Mouse (Mus musculus): ENCODE results near the gene Pagr1b. TPM values are rescaled to one million over a fixed set of nuclear protein-coding genes. Genes with fewer than 3 reads are reported as not detected.

The Pagr1b gene
- total RNA-seq, 2 experiments from 2014 or later: not detected

DNA sequence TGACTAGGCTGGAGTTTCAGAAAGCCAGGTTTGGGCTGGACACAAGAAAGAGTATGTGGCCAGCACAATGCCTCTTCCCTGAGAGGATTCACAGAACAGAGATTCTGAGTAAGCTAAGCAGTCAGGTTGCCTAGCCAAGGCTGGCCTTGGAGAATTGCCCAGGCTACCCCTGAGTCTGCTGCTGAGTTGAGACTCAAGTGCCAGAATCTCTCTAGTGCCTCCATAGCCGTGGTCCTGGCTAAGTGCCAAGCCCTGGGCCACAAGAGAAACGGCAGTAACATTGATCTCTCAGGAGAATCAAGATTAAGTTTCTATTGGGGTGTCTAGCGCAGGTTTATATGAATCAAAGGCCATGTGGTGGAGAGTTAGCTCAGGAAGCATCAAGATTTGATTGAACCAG, 50.7 kb downstream of the Pagr1b start:
- intact Hi-C loops (cut with DNase I): no loop called here
- DNase-seq: no peak

DNA sequence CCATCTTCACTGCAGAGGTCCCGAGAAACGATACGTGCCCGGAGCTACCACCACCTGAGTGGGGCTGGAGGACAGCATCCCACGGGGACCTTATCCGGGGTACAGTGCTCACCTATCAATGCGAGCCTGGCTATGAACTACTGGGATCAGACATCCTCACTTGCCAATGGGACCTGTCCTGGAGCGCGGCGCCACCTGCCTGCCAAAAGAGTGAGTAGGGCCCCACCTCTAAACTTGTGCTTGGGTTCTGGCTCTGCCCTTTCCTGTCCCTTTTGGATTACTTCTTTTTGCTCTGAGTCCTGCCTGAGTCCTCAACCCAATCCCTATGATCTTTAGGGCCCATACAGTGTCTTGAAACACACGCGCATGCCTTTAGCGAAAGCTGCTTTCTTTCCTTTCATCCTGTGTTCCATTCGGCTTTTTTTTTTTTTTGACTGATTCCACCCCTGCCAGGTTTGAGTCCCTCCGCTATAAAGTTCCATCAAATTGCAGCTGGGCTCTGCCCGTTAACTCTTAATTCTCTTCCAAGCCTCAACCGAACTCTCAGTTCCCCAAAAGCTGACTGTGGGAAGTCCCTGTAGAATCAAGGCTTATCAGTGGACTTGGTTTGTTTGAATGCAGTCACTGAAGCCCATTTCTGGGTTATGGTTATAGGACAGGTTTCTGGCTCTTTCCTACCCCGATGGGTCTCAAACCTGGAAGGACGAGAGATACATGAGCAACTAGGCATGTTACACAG, 52.6 kb downstream of the Pagr1b start:
- intact Hi-C loops (cut with DNase I): loop anchor here (5.0 kb wide), 1 partner anchor 141 kb away; no protein-coding TSS in a partner anchor
- DNase-seq: no peak

DNA sequence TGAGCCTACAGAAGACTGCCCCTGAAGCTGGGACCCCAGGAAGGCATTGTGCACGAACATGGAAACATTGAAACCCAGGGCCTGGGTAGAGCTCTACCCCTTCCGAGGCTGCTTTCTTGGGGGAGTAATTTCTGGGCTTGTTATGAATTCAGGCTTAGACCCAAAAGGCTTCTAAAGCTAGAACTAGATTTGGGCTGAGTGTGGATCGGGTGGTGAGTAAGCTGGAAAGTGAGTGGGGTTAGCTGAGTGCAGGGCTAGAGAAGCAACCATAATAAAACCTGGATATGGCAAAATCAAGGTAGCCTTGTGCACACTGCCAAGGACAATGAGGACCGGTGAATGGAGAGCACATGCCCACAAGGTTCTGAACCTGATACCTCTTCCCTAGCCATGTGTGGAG, 54.3 kb downstream of the Pagr1b start:
- intact Hi-C loops (cut with DNase I): loop anchor here (5.0 kb wide), 1 partner anchor 140 kb away; no protein-coding TSS in a partner anchor
- no peak for DNase-seq

DNA sequence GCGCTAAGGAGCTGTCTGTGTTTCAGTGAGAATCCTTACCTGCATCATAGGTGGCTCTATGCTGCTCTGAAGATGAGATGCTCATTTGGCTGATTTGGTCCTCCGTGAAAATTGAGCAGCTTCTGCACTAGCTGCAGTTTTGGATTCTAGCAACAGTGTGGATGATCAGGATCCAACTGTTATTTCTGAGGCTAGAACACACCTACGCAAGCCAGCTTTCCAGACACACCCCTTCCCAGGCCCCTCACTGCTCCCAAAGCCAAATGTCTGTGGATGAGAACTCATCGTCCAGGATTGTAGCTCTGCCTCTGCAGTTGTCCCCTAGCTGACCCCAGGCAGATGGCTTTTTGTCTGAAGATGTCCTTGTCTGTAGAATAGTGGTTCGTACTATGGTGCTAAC, 55.2 kb downstream of the Pagr1b start:
- no peak for DNase-seq
- intact Hi-C loops (cut with DNase I): loop anchor here (5.0 kb wide), 1 partner anchor 139 kb away; no protein-coding TSS in a partner anchor

DNA sequence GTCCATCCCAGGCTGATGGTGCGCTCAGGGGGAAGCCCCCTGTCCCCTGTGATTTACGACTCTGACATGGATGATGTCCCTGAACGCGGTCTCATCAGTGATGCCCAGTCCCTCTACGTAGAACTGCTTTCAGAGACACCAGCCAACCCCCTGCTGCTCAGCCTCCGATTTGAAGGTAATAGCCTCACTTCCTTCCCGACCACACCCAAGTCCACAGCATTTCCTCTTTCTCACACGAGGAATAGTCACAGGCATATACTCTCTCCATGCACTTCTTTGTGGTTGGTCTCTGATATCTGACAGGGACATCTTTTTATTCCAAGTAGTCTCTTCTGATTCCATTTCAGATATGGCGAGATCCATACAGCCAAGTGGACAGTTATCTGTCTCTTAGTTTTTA, 56.5 kb downstream of the Pagr1b start:
- intact Hi-C loops (cut with DNase I): loop anchor here (5.0 kb wide), 1 partner anchor 137 kb away; no protein-coding TSS in a partner anchor
- no peak for DNase-seq

DNA sequence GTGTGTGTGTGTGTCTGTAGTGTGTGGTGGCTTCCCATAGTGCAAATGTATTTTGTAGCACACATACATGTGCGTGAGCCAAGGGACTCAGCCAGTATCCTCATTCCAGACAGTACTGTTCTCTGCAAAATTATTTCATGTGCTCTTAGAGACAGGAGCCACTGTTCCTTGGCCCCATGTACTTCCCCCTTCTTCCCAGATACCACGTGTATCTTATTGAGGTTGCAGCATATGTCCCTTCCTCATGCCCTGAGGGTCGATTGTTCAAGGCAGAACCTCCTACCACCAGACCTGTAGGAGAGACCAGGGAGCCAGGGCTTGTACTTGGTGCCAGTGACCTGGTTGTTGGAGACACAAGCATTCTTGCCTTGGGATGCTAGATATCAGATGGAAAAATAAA, 61.2 kb downstream of the Pagr1b start:
- intact Hi-C loops (cut with DNase I): no loop called here
- DNase-seq: no peak

DNA sequence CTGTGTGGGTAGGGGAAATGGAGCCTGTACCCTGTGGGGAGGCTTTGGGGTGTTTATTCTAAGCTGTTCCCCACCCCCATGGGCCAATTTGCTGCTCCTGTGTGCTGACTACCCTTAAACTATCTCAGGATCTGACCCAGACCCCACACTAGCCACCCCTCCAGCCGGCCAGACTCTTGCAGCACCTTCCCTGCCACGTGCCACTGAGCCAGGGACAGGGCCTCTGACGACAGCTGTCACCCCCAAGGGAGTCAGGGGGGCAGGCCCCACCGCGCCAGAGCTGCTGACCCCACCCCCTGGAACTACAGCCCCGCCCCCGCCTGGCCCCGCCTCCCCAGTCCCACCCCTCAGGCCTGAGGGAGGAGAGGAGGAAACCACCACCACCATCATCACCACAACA, 63.6 kb downstream of the Pagr1b start:
- DNase-seq: no peak
- intact Hi-C loops (cut with DNase I): no loop called here

DNA sequence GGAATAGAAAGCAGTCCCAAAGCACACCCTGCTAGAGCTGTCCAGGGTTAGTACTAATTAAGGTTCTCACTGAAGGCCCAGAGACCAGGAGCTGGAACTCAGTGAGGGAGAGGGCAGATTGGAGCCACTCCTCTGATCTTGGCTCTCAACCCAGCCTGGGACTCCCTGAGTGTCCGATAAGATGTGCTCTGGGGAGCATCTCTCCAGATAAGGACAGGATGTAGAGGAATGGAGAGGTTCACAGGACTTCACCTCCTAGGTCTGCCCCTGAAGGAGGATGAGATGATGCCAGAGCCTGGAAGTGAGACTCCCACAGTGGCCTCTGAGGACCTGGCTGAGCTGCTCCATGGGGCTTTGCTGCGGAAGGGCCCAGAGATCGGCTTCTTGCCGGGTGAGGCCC, 64.5 kb downstream of the Pagr1b start:
- DNase-seq: no peak
- intact Hi-C loops (cut with DNase I): no loop called here

Small RNAs within 50 kb of the gene (microRNA-seq; reads per million reads assigned to microRNA genes)
- gene Gm44343: 0 reads per million in 2 experiments

Other genes with a start within 250 kb of the Pagr1b start
- 10 to 100 TPM; 77.7 to 97.4 TPM for gene Ypel3, start 239.5 kb downstream of the Pagr1b start, total RNA-seq (2021)
- under 1 TPM; 0.28 to 0.30 TPM for gene Tbx6, start 235.0 kb downstream of the Pagr1b start, total RNA-seq (2021)
- 10 to 100 TPM; 21.6 to 22.4 TPM for gene Ppp4c, start 224.0 kb downstream of the Pagr1b start, total RNA-seq (2021)
- gene Fam57b, start 218.8 kb downstream of the Pagr1b start, total RNA-seq (2021): 10 to 100 TPM; 55.8 to 67.4 TPM
- gene 4930451I11Rik, start 184.8 kb downstream of the Pagr1b start, total RNA-seq (2021): not detected
- gene Doc2a, start 169.1 kb downstream of the Pagr1b start, total RNA-seq (2021): not detected
- gene Hirip3, start 154.5 kb downstream of the Pagr1b start, total RNA-seq (2021): 1 to 10 TPM; 3.7 to 7.8 TPM
- 10 to 100 TPM; 10.3 to 12.6 TPM for gene Ino80e, start 154.1 kb downstream of the Pagr1b start, total RNA-seq (2021)
- 10 to 100 TPM; 18.3 to 21.7 TPM for gene Taok2, start 131.8 kb downstream of the Pagr1b start, total RNA-seq (2021)
- gene Tmem219, start 93.6 kb downstream of the Pagr1b start, total RNA-seq (2021): 1 to 10 TPM; 9.1 to 9.3 TPM
- gene Kctd13, start 87.6 kb downstream of the Pagr1b start, total RNA-seq (2021): 1 to 10 TPM; 1.4 to 1.6 TPM
- not detected for gene Asphd1, start 66.9 kb downstream of the Pagr1b start, total RNA-seq (2021)
- gene Sez6l2, start 65.9 kb downstream of the Pagr1b start, total RNA-seq (2021): 1 to 10 TPM; 1.5 to 2.3 TPM
- gene Cdipt, start 40.6 kb downstream of the Pagr1b start, total RNA-seq (2021): 10 to 100 TPM; 28.0 to 37.2 TPM
- gene Cdiptos, start 40.4 kb downstream of the Pagr1b start, total RNA-seq (2021): under 1 TPM; 0.43 to 0.44 TPM
- 10 to 100 TPM; 20.3 to 25.7 TPM for gene Mvp, start 1.9 kb downstream of the Pagr1b start, total RNA-seq (2021)
- 10 to 100 TPM in 1 of 2 experiments, 1 to 10 TPM in 1; 6.1 to 11.4 TPM for gene Pagr1a, start 868 bp upstream of the Pagr1b start, total RNA-seq (2021)
- gene Gm42742, start 4.6 kb upstream of the Pagr1b start, total RNA-seq (2021): 10 to 100 TPM; 12.9 to 16.6 TPM
- gene Prrt2, start 4.7 kb upstream of the Pagr1b start, total RNA-seq (2021): under 1 TPM; 0.20 to 0.92 TPM
- gene Maz, start 10.6 kb upstream of the Pagr1b start, total RNA-seq (2021): 10 to 100 TPM; 69.8 to 76.4 TPM
- 1 to 10 TPM in 1 of 2 experiments, under 1 TPM in 1; 0.79 to 1.4 TPM for gene Kif22, start 26.0 kb upstream of the Pagr1b start, total RNA-seq (2021)
- not detected for gene Zg16, start 70.8 kb upstream of the Pagr1b start, total RNA-seq (2021)
- gene AI467606, start 74.9 kb upstream of the Pagr1b start, total RNA-seq (2021): under 1 TPM; 0.41 to 0.69 TPM
- gene Qprt, start 105.7 kb upstream of the Pagr1b start, total RNA-seq (2021): under 1 TPM; 0.15 to 0.76 TPM
- gene Spn, start 121.3 kb upstream of the Pagr1b start, total RNA-seq (2021): under 1 TPM; 0.07 to 0.26 TPM
- gene Cd2bp2, start 179.6 kb upstream of the Pagr1b start, total RNA-seq (2021): 10 to 100 TPM; 24.1 to 28.0 TPM
- gene Tbc1d10b, start 192.0 kb upstream of the Pagr1b start, total RNA-seq (2021): 10 to 100 TPM; 25.4 to 31.3 TPM
- over 10,000 TPM; 37,212 to 46,634 TPM for gene Mylpf, start 192.4 kb upstream of the Pagr1b start, total RNA-seq (2021)
- gene Zfp553, start 216.6 kb upstream of the Pagr1b start, total RNA-seq (2021): 1 to 10 TPM; 3.6 to 4.2 TPM
- gene Sept1, start 216.6 kb upstream of the Pagr1b start, total RNA-seq (2021): 1 to 10 TPM; 1.4 to 2.4 TPM
- 10 to 100 TPM; 16.4 to 16.8 TPM for gene Zfp771, start 227.8 kb upstream of the Pagr1b start, total RNA-seq (2021)
- 10 to 100 TPM; 26.8 to 29.1 TPM for gene Dctpp1, start 244.2 kb upstream of the Pagr1b start, total RNA-seq (2021)

All from gastrocnemius, postnatal 36 days (tissue).